Mouse (Mus musculus): ENCODE measurements around the gene Kcnb1.

DNA sequence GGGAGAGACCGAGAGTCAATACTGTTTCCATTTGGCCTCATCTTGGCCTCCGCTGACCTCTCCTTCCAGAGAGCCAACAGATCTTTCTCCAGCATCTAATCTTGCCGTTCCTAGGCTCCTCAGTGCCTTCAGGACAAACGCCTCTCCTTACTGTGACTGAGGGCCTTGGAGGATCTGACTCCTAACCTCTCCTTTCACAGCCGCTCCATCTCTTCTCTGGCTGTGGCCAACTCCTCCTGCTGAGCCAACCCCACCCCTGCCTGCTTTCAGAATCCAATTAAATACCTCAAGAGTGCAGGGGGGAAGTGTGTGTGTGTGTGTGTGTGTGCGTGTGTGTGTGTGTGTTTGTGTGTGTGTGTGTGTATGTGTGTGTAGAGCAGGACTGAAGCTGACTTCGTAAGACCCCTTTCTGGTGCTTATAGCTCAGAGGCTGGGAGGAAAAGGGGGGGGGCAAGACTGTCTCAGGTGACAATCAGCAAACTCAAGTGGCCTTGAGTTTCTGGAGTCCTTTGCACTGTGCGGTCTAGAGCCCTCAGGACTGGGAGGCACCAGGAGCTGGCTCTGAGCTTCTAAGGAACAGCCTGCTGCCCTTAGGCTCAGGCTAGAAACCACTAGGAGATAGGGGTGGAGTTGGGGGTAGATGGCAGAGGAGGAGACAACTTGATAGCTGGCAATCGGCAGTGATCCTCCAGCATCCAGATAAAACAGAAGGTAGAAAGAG lies 59.7 kb downstream of the Kcnb1 start:
- TF ChIP-seq CTCF (IDR thresholded peaks at IDR 0.05; ENCODE audit: low read depth) (no peak), EP300 (IDR thresholded peaks at IDR 0.05; ENCODE audit: low read depth) (no peak)
